Mouse (Mus musculus) CD8-positive naive resting alpha-beta T cell, adult 2 months (primary cell): ENCODE results near the gene Rbks.

Experiments
- DNase-seq, 2 experiments: peaks; one replicate each; pipeline ENCODE4 v3.0.0; 2022; ENCODE audit warnings: low read depth in 2 of 2, low spot score in 2 of 2

Rbks gene

DNA sequence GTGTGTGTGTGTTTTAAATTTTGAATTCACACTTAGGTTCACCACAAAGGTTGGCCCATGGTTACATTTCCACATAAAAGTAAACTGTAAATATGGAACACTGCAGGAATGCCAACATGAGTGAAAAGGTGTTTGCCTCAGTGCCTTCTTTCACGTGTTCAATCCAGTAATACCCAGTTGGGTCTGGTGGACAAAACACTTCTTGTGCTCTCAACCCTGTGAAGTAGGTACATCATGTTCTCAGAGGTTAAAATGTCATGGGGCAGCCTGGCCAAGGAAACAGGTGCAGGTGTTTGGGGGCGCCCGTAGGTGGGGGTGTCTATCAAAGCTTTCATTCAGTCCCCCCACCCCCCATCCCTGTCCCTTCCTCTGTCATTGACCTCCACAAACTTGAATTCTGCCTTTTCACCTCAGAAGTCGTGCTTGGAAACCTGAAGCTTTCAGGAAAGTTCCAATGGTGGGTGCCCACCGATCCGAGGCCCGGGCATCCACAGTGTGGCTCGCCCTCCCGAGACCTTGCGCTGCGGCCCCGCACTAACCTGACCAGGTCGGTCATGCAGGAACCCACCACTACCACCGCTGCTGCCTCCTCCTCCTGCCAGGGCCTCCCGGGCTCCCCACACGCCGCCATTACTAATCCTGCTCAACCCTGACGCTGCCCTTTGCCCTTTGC is at the start of gene Rbks:
TSS of gene Rbks (minus strand) at position 657 of the 673 bp plus-strand sequence.
- no peak for DNase-seq

- no peak for DNase-seq
These were observed 45.1 kb upstream of the Rbks start for GRCm38 (mm10) chr5:31742521-31743031.

- no peak for DNase-seq
These were observed 44.5 kb upstream of the Rbks start for GRCm38 (mm10) chr5:31741931-31742330.

GRCm38 (mm10) chr5:31732644-31733338 is 35.4 kb upstream of the Rbks start:
- DNase-seq, result no peak

GRCm38 (mm10) chr5:31727456-31727855 is 30.0 kb upstream of the Rbks start:
- no peak for DNase-seq

DNA sequence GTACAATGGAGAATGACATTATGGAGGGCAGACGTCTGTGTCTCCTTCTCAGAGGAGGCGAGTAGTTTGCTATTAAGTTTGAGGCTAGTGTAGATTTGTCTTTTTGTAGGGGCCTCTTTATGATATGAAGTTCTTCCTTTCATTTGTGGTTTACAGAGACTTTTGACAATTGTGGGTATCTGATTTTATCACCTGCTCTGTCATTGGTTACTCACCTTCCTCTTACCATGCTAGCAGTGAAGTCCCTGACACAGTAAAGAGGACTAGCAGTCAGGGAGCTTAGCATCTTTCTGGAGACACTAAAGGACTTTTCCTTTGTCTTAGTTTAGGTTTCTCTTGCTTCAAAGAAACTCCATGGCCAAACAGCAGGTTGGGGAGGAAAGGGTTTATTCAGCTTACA is 28.5 kb upstream of the Rbks start:
- no peak for DNase-seq

GRCm38 (mm10) chr5:31724519-31724918 is 27.1 kb upstream of the Rbks start:
- DNase-seq, result no peak

DNA sequence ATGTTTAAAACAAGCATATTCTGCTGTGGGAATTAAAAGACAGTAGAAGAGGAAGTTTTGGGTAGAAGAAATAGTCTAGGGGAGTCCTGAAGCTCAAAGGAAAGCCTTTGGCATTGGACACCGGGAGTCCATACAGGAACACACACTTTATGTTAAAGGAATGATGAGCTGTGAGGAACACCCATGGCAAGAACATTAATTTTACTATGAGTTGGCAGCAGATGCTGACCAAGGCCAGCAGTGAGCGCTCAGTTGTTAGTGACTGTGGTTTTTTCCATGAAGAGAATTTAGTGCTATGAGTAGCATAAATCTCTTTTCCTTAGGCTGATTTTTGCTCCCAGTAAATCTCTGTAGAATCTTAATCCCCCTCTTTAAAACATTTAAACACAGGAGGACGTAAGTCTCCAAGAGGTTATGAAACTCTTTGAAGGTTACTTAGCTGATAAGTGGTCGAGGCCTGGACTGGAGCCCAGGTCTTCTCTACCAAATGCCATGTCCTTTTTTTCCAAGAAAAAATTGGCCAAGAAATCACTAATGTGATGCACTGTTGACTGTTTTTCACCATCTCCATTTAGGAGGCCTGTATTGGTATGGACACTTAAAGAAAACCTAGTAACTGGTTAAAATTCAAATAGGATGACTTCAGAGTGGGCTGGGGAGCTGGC is 18.2 kb upstream of the Rbks start:
- no peak for DNase-seq

DNA sequence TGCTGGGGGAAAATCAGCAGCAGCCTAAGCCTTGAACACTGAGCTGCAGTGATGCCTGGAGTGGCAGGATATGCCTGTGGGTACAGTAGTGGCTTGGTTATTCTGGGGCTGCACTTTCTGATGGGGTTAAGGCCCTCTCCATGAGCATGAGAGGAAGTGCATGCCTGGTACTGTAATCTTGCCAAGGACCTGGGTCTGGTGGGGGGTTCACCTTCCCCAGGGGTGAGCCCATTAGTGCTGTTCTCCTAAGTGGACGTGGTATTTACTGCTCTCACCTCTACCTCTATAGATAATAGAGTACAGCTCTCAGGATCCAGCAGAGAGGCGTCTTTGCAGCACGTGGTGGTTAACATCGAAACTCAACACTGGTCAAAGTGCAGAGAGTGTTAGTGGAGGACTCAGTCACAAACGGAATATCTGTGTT is 16.4 kb upstream of the Rbks start:
- peak in 1 of 2 experiments; percentile 20 for DNase-seq

DNA sequence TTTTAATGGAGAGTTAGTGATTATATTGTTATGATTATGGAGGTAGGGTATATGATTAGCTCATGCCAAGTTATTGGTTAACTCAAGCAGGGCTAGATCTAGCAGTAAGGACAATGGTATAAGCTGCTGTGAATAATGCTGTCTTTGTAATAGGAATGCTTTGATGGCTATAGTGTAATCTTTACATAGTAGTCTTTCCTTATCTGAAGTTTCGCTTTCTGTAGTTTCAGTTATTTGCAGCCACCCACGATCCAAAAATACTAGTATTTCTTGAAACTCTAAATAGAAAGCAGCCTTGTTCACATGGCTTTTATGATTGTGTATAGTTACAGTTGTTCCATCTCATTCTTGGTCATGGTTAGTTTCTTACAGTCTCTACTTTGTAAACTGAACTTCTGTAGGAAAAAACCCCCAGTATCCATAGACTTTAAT is 15.9 kb upstream of the Rbks start:
- no peak for DNase-seq

DNA sequence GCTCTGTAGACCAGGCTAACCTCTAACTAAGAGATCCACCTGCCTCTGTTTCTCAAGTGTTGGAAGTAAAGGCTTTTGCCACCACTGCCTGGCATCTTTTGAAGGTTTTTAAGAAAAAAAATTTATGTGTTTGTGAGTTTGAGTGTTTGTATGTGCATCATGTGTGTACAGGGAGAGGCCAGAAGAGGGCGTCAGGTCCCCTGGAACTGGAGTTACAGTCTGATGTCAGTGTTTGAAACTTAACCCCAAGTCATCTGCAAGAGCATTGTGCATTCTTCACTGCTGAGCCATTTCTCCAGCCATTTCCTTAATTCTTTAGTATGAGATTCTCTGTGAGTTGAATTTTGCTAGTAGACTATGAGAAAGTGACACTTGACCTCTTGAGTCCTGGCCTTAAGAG is 12.0 kb upstream of the Rbks start:
- peak in 1 of 2 experiments; percentile 38 for DNase-seq

DNA sequence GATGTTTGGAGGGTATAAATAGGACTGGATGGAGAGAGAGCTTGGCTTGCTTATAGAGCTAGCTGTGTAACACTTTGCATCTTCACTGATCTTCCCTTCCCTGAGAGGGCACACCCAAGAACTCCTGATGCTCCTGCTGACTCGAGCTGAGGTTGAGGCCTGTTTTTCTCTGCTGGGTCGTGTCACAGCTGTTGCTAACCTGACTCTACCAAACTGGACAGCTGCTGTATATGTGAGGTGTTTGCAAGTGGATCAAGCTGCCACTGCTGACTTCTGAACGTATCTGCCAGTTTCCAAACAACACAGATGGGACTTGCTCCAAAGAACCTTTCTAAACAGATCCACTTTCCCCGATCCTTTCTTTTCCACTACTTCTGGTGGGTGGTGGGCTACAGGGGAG is 9.4 kb upstream of the Rbks start:
- no peak for DNase-seq

DNA sequence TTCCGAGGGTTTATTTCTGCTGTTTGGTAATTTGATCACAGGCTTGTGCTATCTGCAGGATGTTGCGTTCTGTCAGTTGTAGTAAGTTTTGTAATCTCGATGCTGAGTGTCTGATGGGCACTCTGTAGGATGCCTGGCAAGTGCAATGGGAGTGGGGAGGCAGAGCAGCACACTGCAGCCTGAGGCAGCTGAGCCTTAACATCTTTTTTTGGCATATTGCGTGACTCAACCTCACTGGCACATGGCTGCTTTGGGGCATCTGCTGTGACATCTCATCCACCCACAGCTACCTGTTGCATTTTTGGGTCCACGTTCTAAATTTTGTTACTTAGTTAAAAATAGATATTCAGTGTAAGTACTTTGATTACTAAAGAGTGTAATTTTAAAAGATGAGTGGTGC is 7.5 kb upstream of the Rbks start:
- no peak for DNase-seq

- no peak for DNase-seq
These were observed 2.0 kb upstream of the Rbks start for GRCm38 (mm10) chr5:31699397-31699796.

DNA sequence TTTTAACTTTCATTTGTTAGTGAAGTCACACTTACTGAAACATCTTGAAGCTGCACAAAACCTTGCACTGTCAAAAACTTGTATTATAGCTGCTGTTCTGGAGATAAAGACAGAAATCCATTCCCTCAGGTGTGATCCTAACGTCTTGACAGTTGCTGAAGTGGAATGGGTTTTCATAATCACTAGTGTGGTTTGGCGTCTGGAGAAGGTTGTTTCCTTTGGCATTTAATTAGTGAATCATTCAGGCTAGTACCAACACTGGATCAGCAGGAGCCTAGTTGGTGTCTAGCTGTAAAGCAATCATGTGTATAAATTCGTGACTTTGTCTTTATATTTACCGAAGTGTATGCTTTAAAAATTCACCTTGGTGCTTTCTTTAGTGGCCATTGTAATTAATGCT is 1.5 kb upstream of the Rbks start:
- peak in 1 of 2 experiments; percentile 7 for DNase-seq

GRCm38 (mm10) chr5:31698297-31698726 is 885 bp upstream of the Rbks start:
- DNase-seq, result peak; percentile 98 to 99

DNA sequence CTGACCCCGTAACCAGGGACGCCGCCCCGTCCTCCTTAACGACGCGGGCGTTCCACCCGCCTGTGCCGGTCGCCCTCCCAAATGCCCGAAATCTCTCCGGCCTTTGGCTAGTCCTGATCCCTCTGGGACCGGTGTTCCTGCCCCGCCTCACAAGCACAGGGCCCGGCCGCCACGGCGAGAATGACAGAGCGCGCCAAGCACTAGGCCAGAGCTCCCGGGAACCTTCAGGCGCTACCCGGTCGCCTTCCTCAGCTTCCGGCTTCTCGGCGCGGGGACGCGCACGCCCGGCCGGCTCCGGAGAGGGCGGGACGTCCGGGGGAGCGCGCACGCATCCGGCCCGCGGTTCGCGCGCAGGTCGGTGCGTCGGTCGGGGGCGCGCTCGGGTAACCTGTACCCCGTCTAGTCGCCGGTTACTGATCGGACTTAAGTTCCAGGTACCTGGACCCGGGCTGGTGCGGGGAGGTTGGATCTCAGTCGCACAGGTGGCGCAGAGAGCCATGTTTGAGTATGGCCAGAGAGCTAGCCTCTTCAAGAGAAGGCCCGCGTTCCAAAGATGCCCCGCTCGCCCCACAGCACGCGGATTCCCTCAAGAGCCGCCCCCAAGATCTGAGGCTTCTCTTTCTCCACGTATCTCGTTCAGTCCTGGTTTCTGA is 343 bp upstream of the Rbks start, which contains the start of gene Babam2:
TSS of gene Babam2 (plus strand) at position 41 of the 653 bp plus-strand sequence.
- peak; percentile 88 to 91 for DNase-seq

- DNase-seq, result no peak
These were observed 4.2 kb downstream of the Rbks start for GRCm38 (mm10) chr5:31693191-31693590.

- no peak for DNase-seq
These were observed 9.5 kb downstream of the Rbks start for GRCm38 (mm10) chr5:31687972-31688371.

GRCm38 (mm10) chr5:31686040-31686439 is 11.4 kb downstream of the Rbks start:
- DNase-seq, result no peak

- no peak for DNase-seq
These were observed 15.1 kb downstream of the Rbks start for GRCm38 (mm10) chr5:31682305-31682704.
